Mouse (Mus musculus) cerebellum, postnatal 4 days (tissue): ENCODE measurements around the gene Pfdn6.
"Not testable (repeated sequence)": the region's sequence is repeated elsewhere in the genome, so short reads cannot be mapped to it uniquely, and the experiment has no call there.

Experiments
- DNase-seq, 2 experiments: peaks; one replicate each; pipeline ENCODE4 v3.0.0; 2022; ENCODE audit warnings: low spot score in 2 of 2, mixed read lengths in 1 of 2

Pfdn6 gene

DNA sequence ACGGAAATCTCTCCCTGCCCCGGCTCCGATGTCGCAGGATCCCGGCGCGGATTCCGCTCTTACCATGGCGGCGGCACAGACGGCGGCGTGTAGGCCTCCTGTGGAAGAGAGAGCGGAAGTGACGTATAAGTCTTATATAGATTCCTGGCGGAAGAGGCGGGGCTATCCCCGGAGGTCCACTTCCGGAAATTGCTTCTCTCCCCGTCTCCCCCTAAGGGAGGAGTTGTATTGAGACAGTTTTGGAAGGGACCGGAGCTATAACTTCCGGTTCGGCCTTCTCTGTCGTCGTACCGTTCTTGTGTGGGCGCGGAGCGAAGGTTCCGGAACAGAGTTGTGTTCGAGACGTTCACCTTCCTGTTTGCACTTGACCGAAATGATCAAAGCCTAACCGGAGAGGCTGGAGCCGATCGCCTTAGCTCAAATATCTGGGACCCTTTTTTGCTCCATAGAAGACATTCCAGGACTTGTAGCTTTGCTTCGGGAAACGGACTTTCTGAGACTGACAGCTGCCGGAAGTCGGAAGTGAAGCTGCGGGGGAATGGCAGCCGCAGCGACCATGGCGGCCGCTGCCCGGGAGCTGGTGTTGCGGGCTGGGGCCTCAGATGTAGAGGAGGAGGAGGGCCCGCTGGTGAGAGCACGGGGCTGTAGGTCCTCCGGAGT lies 15.5 kb upstream of the Pfdn6 start, which contains the start of the genes Vps52 and Rps18:
Gene Vps52 (plus strand): TSS at position 258 of the 660 bp plus-strand sequence.
Gene Rps18 (minus strand): TSS at position 447 of the 660 bp plus-strand sequence.
- peak; percentile 87 to 96 for DNase-seq

DNA sequence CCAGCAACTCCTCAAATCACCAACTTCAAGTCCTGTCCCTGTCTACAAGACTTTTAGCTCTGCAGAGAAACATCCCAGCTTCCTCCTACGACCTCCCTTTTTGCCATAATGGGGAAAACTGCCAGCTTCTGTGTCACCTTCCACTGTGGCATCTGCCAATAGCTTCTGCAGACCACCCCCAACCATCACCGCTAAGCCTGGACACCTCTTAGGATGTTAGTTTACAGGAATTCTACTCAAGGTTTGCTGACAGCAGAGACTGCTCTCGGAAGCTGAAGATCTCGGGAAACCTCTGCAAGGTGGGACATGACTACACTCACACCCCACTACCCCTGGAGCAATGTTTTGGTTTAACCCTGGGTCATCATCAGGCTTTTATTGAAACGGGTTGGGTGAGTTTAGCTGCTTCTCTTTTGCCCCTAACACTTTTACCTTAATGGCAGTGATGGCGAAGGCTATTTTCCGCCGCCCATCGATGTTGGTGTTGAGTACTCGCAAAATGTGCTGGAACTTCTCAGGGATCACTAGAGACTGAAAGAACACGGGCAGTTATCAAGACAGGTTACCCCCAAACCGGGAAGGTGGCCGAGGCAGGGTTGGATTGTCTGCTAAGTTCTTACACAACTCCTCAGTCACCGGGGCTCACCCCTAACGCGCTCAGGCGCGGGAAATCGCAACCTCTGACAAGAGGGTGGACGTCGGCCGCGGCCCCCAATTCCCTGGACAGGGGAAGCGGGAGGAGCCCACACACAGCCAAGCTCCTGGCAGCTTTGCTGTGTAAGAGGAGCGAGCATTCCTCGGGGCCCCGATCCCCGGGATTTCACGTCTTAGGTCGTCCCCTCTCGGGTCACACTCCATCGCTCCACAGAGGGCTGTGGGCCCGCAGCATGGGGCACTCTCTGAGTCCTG lies 14.8 kb upstream of the Pfdn6 start:
- DNase-seq, result no peak

DNA sequence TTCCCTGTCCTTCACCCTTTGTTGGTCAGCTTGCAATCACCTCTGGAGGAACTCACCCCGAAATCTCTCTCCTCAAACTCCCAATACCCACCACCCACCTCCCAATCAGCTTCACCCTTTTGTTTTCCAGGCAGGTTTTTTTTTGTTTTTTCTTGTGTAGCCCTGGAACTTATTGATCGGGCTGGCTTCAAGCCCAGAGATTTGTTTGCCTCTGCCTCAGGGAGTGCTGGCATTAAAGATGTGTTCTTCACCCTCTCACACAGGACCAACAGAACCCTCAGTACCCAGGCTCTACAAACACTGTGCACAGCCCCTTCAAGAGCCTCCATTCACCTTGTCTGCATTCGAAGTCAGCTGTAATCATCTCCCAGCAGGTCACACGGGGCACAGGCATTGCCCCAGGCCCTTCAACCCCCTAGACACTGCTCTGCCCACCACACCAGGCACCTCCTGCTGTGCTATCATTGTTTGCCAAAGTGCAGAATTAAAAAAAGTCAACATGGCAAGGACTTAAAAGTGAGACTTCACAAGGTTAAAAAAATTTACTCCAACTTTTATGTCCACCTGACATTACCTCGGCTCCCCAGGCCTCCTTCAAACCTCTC lies 13.9 kb upstream of the Pfdn6 start:
- DNase-seq, result no peak

DNA sequence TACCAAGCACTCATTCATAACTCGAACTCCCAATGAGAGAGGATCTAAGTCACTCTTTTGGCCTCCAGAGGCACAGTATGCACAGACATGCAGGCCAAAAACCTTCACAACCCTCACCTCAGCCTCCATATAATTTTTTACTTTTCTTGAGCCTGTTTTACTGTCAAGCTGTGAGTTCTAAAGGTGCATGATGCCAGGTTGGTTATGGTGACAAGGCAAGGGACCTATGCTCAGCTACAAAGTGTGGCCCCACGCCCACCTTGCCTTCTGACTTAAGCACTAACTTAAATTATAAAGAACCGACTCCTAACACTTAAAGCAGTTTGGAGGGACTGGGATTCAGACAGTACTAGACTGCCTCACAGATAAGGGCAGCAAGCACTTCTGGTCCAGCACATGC lies 13.2 kb upstream of the Pfdn6 start:
- DNase-seq, result no peak

DNA sequence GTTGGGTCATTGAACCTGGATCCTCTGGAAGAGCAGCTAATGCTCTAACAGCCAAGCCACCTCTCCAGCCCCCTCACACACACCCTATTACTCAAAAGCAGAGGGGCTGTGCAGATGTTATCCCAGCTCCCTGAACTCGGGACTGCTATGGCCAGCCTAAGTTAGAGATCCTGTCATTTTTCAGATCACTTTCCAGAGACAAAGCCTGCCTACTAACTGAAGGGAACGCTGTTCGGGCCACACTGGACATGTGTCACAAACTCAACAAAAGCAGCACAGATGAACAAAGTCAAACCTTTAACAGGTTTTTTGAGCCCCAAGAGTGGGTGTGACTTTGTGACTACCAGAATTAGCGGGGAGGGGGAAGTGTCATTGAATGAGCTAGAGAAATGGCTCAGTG lies 12.7 kb upstream of the Pfdn6 start:
- no peak for DNase-seq

DNA sequence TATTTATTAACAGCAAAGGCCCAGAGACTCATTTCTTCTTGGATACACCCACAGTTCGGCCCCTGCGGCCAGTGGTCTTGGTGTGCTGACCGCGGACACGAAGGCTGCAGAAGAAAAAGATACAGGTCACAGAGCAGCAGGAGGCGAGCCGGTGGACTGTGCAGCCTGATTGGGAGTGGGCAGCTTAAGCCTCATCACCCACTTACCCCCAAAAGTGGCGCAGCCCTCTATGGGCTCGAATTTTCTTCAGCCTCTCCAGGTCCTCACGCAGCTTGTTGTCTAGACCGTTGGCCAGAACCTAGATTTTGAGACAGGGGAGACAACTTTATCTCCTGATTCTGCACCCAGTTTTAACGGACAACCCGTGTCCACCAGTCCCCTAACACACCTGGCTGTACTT lies 11.9 kb upstream of the Pfdn6 start:
- DNase-seq, result not testable (repeated sequence)

DNA sequence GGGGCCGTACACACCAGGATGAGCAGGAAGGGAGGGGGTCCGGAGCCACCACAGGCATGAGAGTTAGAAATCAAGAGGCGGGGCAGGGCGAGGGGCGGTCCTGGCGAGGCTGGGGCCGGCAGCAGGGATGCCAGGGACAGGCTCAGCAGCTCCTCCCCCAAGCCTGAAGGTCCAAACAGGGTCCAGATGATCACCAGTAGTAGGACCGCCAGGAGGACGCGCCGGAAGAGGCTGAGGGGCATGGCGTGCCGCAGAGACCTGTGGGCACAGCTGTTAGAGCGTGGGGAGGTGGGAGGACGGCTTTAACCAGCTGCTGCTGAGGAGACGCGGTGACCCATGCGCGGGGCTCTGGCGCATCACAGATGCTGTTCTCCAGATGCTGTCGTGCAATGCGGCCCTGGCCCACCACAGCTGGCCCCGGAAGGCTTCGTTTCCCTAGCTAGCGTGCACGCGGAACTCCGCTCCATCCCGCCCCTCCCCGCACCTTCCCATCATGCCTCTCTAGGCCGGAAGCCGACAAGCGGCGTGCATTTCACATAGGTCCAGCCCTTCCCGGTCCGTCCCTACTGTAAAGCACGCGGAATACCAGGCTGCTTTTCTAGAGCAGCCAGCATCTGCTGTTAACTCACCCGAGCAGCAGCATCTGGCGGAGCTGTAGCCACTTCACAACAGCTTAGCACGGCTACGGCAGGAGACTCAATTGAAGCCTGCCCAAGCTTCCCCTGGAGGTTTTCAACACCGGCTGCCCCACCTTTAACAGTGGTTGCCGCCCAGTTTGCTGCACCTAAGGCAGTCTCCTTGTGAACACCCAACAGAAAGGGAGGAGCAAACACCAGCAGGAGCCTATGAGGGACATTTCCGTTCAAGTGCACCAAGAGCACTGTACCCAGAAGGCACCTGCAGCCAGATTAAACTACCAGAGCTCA lies 11.1 kb upstream of the Pfdn6 start, which contains the start of gene B3galt4:
Gene B3galt4 (minus strand): TSS at position 468 of the 926 bp plus-strand sequence.
- DNase-seq, result peak in 1 of 2 experiments; percentile 73

DNA sequence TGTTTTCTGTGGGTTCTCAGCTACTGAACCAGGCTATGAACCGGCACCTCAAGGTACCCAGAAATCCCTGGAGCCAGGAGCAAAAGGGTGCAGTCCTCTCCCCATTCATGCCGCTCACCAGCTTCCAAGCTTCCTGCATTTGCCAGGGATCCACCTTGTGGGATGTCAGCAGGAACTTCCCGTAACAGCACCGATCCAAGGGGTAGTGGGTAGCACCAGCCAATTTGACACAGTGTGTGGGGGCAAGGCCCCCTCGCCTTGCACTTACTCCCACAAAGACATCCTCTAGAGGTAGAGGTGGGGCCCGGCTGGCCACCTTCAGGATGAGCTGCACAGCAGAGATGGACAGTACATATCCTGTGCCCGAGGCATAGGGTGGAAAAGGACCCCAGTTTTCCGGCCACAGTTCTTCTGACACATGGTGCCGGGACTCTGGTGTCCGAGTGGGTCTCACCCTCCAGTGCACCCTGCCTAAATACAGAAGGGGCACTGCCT lies 10.0 kb upstream of the Pfdn6 start:
- no peak for DNase-seq

DNA sequence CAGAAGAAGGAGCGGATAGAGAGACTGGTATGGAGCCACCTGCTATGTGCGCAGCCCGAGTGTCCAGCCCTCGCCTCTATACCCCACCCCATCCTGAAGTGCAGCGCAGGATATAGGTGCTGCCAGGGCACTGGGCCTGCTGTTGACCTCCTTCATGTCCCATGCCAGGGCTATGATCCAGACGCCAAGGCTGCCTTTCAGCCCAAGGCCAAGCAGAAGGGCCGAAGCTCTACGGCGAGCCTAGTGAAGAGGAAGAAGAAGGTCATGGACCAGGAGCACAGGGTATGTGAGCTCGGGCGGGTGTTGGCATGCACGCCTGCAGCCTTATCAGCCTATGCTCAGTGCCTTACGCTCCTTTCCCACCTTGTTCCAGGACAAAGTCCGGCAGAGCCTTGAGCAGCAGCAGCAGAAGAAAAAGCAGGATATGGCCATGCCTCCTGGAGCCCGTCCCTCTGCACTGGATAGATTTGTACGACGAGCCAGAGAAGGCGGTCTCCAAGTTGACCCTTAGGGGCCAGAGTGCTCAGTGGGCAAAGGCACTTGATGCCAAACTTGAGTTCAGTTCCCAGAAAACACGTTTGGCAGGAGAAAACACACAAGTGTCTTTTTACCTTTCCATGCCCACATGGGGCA lies 8.9 kb upstream of the Pfdn6 start:
- DNase-seq, result no peak

DNA sequence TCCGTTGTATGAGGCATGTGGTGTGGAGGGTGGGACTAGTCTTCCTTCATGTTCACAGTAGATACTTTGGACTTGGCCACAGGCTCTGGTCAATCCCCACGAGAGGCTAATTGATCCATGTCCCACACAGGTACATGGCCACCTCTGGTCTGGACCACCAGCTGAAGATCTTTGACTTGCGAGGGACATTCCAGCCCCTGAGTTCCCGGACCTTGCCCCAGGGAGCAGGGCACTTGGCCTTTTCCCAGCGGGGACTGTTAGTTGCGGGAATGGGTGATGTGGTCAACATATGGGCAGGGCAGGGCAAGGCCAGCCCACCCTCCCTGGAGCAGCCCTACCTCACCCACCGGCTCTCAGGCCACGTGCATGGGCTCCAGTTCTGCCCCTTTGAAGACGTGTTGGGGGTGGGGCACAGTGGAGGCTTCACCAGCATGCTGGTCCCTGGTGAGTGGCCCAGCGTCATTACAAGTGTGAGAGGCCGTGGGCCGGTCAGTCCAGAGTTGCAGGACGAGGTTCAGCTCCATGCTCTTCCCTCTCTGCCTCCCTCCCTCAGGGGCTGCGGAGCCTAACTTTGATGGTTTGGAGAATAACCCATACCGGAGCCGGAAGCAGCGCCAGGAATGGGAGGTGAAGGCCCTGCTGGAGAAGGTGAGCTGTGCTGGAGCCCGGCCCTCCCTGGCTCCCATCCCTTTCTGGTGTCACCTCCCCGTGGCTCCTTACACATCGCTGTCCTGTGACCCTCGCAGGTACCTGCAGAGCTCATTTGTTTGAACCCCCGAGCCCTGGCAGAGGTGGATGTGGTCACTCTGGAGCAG lies 8.2 kb upstream of the Pfdn6 start:
- no peak for DNase-seq

DNA sequence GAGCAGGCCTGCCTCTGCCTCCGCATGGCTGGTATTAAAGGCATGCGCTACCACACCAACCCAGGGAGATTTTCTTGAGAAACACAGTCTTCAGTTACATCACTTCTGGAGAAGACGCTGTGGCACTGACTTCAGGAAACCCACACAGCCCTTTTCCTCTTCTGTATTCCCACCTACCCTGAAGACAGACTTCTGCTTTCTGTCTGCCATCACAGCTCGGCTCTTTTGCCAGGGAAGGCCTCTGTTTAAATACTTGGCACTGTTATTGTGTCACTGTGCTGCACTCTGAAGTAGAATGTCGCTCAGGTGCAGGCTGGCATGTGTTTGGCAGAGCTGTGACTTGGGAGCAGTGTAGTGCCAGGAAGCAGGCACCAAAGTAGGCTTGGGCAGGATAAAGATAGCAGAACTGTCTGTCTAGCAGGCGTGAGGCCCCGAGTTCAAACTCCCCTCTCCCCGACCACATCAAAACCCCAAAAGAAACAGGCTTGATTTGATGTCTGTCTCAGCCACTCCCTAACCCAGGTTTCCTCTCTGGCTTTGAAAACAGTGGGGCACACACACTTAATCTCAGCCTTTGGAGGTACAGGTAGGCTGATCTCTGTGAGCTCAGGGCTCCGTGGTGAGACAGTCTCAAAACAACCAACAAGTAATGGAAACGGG lies 7.4 kb upstream of the Pfdn6 start:
- DNase-seq, result no peak

DNA sequence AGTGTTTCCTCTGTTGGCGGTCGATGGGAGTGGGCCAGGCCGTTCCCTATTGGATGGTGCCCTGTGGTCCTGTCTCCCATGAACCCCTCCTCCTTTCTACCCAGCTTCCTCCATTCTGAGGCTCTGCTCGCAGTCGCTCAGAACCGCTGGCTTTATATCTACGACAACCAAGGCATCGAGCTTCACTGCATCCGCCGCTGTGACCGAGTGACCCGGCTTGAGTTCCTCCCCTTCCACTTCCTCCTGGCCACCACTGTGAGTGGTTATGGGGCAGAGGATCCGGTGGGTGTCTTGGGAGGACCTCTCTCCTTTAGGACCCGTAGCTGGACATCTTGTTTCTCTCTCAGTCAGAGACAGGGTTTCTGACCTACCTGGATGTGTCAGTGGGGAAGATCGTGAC lies 3.3 kb upstream of the Pfdn6 start:
- no peak for DNase-seq

DNA sequence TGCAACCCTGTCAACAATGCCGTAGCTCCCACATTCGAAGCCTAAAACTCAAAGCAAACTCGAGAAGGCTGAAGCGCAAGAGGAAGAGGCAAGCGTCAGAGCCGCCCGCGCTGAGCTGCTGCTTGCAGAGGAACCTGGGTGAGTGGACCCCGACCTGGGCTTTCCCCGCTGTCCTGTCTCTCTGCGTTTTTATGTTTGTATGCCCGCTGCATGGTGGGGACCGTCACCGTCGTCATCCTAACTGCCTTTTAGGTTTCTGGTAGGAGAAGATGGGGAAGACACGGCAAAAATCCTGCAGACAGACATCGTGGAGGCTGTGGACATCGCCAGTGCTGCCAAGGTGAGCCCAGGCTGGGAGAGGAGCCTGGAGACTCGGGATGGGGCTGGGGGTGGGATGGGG lies 1.2 kb upstream of the Pfdn6 start:
- DNase-seq, result no peak

DNA sequence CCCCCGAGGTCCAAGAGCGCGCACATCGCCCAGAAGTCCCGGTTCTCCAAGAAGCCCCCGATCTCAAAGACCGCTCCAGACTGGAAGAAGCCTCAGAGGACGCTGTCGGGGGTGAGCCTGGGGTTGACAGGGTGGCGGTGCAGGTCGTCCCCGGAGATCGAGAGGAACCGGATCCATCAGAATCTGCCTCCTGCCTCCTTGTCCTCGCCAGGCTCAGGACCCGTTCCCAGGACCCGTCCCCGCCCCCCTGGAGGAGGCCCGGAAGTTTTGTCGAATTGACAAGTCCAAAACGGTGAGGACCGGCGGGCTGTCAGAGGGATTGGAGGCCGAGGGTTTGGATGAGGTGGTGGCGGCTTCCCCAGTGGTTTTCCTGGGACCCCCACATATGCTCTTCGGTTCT lies 838 bp upstream of the Pfdn6 start:
- no peak for DNase-seq

DNA sequence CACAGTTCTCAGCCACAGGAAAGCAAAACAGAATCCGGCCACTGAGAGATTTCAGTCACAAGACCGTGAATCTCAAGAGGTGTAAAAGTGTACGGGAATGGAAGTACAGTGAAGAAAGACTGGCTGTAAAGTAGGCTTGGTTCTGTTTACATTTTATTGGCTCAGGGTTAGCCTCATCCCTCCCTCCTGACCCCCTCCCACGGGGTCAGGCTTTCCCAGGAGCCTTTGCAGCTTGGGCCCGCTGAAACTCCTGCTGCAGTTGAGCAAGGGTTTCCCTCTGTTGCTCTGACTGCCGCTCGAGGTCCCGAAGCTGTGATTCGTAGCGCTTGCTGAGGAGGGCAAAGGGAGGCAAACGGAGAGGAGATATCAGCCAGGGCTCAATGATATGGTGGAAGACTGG lies 1.4 kb downstream of the Pfdn6 start:
- no peak for DNase-seq

DNA sequence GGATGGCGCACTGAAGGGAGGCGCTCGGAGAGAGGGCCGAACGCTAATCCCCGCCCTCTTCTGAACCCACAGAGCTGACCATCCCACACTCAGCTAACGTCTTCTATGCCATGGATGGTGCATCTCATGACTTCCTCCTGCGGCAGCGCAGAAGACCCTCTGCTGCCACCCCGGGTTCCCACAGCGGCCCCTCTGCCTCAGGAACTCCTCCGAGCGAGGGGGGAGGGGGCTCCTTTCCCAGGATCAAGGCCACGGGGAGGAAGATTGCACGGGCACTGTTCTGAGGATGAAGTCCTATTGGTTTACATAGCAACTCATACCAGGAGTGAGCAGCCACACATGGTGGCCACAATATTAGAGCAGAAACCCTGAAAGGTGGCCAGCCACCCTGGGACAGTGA lies 3.1 kb downstream of the Pfdn6 start:
- no peak for DNase-seq

DNA sequence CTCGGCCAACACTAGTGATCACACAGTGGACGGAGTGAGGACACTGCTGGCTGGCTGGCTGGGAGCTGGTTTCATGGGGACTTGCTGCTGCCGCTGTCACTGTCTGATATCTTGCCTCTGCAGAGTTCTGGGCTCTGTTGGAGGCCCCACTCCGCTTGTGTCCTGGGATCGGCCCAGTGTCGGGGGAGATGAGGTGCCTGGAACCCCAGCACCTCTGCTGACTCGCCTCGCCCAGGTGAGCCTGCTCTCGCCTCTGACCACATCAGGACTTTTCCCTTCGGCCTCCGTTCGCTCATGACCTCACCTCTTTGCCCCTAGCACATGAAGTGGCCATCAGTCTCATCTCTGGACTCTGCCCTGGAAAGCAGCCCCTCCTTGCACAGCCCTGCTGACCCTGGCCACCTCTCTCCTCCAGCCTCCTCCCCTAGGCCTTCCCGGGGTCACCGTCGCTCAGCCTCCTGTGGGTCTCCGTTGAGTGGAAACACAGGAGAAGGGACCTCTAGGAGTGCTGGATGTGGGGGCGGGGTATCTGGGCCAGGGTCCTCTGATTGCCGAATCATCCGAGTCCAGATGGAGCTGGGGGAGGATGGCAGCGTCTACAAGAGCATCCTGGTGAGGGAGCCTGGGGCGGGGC lies 4.6 kb downstream of the Pfdn6 start:
- no peak for DNase-seq

DNA sequence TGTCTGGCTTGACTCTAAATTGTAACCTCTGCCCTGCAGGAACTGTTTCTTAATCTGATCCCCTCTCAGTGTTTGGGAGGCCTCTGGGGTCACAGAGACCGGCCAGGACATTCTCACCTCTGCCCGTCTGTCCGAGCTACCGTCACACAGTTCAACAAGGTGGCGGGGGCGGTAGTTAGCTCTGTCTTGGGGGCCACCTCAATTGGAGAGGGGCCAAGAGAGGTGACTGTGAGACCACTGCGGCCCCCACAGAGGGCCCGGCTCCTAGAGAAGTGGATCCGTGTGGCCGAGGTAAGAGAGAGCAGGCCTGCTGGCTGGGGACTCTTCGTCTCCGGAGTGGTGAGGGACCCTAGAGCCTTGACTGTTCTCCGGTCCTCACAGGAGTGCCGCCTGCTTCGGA lies 7.2 kb downstream of the Pfdn6 start:
- no peak for DNase-seq

DNA sequence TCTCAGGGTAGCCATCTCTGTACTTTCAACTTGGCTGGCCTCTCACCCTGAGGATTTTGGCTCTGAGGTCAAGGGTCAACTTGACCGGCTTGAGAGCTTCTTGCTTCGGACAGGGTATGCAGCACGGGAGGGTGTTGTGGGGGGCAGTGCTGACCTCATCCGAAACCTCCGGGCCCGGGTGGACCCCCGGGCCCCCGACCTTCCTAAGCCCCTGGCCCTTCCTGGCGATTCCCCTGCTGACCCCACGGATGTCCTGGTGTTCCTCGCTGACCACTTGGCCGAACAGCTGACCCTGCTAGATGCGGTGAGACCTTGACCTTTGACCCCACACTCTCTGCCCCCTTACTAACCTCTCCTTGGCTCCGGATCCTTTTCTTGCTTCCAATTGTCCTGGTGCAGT lies 7.7 kb downstream of the Pfdn6 start:
- no peak for DNase-seq
